Mouse (Mus musculus) kidney, postnatal 36 days (tissue): Measurements from ENCODE around the gene Arhgap32.
"Not testable (repeated sequence)": the region's sequence is repeated elsewhere in the genome, so short reads cannot be mapped to it uniquely, and the experiment has no call there.

Experiments used
- DNase-seq, 2 experiments: peaks; one replicate each; pipeline ENCODE4 v3.0.0; 2021 to 2022; ENCODE audit warnings: mixed read lengths in 2 of 2

Arhgap32 gene

GRCm38 (mm10) chr9:32115786-32116185 lies at the start of gene Arhgap32:
TSS of gene Arhgap32 (plus strand) at chr9:32116136.
- DNase-seq = no peak

- DNase-seq = no peak
Observed at GRCm38 (mm10) chr9:32072778-32073177, 43.2 kb upstream of the Arhgap32 start.

DNA sequence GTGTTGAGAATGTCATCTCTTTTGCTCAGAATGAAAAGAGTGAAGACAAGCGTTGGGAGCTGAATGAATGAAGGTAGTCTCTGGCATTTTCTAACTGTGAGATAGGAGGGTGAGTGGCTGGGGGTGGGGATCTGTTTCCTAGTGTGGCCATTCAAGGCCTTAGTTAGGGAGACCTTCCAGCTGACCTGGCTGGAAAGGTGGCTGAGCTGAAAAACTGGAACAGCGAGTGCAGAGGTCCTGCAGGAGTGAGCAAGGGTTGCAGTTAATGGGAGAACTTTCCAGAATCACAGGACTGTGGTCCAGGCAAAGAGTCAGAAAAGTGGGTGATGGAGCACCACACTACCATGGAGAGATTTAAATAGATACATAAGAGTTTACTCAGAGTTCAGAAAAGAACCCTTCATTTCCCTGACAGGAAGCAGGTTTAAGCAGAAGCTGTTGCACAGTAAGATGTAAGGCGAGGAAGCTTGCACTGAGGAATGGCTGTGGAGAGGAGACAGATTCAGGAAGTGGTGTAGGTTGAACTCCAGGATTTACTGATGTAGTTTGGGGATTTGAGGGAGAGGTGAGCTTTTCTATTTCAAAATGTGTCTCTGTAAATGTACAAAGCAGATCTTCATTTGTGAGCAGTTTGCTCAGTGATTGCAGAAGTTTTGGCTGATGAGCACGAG lies 27.7 kb upstream of the Arhgap32 start:
- DNase-seq = peak; percentile 68 to 69

- DNase-seq = peak in 1 of 2 experiments; percentile 28
Observed at GRCm38 (mm10) chr9:32088882-32089281, 27.1 kb upstream of the Arhgap32 start.

GRCm38 (mm10) chr9:32093456-32093855 lies 22.5 kb upstream of the Arhgap32 start:
- DNase-seq = no peak

DNA sequence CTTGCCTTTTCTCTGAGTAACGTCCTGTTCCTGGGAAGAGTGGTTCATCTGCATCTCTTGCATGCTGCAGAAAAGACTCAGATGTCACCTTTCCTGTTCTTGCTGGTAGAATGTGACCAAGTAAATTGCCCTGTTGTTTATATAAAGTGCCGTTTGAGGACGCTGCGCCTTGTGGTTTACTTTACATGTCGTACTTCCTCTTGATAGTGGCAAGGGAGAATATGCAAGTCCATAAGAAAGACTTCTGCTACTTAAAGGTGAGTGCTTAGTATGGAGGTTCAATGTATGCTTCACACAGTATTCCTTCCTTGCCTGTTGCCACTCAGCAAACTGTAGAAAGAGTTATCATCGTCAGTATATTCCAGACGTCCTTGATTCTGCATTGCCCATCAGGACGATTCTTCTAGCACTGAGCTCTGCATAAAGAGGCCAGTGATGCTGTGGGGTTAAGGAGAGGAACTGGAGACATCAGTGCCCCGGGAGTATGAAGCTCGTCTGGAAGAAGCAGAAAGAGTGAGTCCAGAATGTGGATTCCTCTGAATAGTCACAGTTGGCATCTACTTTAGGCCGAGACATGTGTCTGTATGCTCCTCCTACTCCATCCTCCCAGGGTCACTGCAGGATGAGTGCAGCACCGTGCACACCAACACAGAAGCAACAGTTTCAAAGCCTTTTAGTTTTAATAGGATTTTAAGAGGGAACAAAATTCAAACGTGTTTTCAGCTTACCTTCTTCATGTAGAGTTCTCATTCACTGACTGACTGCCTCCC lies 21.4 kb upstream of the Arhgap32 start:
- peak in 1 of 2 experiments; percentile 17 for DNase-seq

DNA sequence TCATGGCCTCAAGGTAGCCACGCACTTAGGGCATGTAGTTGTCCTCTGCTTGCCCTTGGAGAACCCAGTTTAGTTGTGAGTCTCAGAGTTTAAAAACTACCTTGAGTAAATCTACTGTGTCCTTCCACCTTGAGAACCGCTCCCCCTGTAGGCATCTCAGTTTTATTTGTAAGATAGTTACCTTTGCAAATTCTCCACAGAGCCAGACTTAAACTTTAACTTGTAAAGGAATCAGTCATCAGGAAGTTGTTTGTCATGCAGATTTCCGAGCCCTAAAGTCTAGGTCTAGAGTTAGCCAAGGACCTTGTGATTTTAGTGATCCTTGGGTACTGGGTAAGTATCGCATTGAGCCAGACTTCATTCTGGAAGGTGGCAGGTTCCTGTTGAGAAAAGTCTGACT lies 20.4 kb upstream of the Arhgap32 start:
- DNase-seq = peak; percentile 36 to 60

GRCm38 (mm10) chr9:32096541-32096940 lies 19.4 kb upstream of the Arhgap32 start:
- peak; percentile 30 to 51 for DNase-seq

DNA sequence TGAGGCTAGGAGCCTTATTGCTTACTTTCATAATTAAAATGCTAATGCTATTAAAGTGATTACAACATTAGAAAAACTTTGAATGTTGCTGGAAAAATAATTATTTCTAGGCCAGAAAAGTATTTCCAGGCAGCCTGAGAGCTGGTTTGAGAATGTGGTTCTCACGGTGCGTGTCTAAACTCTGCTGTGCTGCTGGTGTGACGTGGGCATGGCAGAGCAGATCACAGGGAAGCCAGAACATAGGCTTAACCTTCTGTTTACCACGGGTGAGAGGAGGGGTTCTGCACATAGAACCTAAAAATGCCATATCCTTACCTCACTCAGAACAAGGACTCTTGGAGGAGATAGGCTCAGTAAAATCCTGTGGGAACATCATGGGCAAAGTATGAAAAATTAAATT lies 18.8 kb upstream of the Arhgap32 start:
- peak in 1 of 2 experiments; percentile 31 for DNase-seq

DNA sequence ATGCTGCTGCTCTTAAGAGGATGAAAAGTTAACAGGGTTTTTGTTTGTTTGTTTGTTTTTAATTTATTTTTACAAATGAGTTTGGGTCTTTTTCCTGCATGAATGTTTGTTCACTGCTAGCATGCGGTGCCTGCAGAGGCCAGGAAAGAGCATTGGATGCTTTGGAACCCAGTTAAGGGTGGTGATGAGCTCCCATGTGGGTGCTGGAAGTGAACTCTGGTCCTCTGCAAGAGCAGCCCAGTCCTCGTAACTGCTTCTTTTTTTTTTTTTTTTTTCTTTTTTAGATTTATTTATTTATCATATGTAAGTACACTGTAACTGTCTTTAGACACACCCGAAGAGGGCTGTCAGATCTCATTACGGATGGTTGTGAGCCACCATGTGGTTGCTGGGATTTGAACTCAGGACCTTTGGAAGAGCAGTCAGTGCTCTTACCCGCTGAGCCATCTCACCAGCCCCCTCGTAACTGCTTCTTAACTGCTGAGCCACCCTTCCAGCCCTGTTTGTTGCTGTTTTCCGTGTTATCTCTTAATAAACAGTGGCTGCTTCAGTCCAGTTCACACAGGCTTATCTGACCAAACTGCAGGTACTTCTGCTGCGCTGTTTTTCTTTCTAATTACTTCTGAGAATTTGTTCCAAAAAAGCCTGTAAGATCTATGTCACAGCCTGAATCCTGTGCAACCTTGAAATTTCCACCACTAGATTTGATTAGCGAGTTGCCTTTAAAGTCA lies 17.3 kb upstream of the Arhgap32 start:
- DNase-seq = no peak

DNA sequence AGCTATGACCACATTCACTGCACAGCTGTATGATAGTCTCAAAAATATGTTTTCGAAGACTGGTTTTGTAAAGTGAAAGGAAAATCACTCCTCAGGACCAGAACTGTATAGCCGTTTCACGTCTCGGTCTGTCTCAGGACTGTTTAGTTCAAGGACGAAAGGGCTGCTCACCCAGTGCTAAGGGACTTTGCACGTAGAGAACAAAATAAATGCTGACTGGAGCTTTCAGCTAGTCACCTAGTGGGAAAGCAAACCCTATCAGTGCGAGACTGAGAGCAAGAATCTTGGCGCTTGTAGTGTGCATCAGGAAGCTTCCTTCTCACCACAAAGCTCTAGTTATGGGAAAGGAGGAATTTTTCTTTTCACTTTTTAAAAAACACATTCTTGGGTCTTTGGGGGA lies 15.4 kb upstream of the Arhgap32 start:
- peak; percentile 46 to 67 for DNase-seq

DNA sequence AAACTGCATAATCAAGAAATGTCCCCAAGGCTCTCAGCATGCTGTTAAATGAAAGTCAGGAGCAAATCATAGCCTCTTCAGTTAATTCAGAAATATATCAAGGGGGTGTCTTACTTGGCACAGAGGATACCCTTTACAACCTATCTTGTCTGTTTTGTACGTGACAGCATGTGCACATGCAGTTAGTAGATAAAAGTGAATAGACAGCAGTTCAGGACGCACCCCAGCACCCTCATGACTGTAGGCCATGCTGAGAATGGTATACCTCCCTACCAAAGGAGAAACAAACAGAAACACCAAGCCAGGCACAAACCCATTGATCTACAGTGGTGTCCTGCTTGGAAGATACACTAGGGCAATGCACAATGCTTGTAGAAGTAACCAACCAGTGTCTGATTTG lies 14.4 kb upstream of the Arhgap32 start:
- no peak for DNase-seq

DNA sequence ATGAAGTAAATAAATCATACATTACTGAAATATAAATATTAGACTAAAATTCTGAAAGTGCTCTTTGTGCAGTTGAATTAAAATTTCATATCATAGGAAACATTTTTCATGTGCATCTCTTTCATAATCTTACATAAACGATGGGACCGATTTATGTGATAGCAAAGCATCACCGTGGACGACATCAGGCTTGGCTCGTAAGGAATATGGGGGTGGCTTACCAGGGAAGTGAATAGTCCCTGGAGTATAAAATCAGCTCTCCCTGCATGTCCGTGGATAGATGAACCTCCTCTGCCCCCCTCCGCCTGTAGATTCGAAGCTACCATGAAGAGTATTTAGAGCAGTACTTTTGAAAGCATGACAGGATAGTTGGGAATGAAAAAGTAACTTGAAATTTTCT lies 11.3 kb upstream of the Arhgap32 start:
- no peak for DNase-seq

GRCm38 (mm10) chr9:32110376-32110775 lies 5.6 kb upstream of the Arhgap32 start:
- no peak for DNase-seq

- peak in 1 of 2 experiments; percentile 11 for DNase-seq
Observed at GRCm38 (mm10) chr9:32116272-32116671, 336 bp downstream of the Arhgap32 start.

DNA sequence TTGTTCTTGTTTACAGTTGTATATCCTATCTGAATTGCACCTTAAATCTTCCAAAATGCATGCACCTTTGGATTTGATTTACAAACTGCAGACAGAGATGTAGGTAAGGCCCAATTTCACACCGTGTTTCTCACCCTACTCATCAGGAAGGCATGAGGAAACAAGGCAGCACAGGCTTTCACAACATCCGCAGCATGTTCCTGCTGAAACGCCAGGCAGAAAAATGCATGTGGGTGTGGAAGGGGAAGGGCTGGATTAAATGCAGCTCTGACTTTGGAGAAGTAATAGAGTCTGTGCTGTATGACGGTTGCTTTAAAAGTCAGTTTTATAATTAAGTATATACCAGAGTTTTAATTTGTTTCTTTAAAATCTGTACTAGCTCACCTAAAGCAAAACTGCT lies 1.9 kb downstream of the Arhgap32 start:
- DNase-seq = no peak

DNA sequence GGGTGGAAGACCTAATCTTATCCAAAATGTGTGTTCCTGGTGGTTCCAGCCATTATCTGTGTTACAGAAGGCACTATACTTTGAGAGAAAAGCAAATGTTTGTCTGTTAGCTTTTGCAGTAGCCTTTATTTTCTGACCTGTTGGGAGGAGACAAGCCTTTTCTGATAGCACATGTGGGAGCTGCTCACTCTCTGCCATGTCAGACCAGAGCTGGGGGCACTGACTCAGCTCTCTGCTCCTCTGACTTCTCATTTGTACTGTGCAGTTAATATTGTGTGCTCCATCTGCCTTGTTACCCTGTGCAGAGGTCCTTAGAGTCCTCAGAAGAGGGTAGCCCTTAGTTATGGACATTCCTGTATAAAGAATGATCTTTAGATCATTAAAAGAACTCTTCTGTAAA lies 2.5 kb downstream of the Arhgap32 start:
- DNase-seq = no peak

DNA sequence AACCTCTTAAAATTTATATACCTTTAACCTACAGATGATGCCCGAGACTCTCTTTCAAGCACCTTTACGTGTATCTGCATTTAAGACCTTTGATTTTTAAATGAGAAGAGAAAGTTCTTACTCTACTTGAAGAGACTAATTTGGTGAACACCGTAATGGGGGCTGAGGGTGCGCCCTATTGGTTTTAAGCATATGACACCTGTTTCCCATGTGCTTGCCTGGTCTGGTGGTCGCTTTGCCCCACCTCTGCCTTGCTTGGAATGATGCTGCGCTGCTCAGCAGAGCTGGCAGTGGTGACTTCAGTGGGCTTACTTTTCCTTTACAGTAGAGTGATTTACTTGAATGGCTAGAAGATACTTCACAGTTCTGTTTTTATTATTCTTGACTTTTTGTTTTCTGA lies 3.6 kb downstream of the Arhgap32 start:
- DNase-seq = no peak

GRCm38 (mm10) chr9:32120162-32120561 lies 4.2 kb downstream of the Arhgap32 start:
- DNase-seq = no peak

- not testable (repeated sequence) for DNase-seq
Observed at GRCm38 (mm10) chr9:32121271-32121670, 5.3 kb downstream of the Arhgap32 start.

DNA sequence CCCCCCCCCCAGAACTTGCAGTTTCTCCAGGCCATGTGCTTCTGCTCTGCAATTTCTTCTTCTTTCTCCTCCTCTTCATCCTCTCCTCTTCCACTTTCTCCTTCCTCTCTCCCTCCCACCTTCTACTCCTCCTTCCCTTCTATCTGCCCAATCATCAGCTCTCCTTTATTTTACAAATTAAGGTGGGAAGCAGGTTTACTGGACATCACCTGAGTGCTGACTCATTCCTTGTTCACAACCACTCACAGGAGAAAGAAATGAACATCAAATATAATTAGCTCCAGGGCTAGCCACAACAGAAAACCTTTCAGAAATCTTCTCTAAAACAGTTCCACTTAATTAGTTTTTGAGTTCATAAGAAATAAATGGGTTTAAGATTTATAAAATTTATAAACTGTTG lies 20.3 kb downstream of the Arhgap32 start:
- no peak for DNase-seq

DNA sequence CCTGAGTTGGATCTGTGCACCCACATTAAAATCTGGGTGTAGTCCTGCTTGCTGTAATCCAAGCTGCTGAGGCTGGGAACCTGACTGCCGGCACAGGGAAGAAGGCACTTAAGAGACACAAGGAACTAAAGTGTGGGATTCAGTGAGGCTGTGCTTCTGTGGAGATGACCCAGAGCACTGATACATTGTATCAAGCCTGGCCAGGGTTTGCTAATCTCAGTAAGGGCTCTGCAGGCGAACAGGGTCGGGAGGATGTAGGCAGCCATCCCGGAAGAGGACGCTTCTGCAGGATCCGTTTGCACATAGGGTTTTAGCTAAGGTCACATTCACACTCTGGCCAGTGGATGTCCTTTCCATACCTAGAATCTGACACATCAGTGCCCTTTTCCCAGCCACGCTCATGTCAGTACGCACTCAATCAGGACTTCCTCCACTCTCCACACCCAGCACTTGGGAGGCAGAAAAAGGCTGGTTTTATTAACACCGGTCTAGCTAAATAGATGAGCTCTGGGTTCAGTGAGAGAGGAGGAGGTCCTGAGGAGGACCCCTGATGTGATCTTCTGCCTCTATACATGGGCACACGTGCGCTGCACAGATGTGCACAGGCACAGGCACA lies 20.9 kb downstream of the Arhgap32 start:
- DNase-seq = no peak
